Mouse (Mus musculus): ENCODE results near the gene Cmtm5. TPM values are rescaled to one million over a fixed set of nuclear protein-coding genes. Genes with fewer than 3 reads are reported as not detected.

Gene Cmtm5
- total RNA-seq (2018; cell fraction: chromatin; rRNA removed) = not detected
- not detected for total RNA-seq (2018; cell fraction: cytosol; rRNA removed)
- total RNA-seq (2018; cell fraction: nucleus; rRNA removed) = not detected
- not detected in 3 replicates for polyA plus RNA-seq (2018)

DNA sequence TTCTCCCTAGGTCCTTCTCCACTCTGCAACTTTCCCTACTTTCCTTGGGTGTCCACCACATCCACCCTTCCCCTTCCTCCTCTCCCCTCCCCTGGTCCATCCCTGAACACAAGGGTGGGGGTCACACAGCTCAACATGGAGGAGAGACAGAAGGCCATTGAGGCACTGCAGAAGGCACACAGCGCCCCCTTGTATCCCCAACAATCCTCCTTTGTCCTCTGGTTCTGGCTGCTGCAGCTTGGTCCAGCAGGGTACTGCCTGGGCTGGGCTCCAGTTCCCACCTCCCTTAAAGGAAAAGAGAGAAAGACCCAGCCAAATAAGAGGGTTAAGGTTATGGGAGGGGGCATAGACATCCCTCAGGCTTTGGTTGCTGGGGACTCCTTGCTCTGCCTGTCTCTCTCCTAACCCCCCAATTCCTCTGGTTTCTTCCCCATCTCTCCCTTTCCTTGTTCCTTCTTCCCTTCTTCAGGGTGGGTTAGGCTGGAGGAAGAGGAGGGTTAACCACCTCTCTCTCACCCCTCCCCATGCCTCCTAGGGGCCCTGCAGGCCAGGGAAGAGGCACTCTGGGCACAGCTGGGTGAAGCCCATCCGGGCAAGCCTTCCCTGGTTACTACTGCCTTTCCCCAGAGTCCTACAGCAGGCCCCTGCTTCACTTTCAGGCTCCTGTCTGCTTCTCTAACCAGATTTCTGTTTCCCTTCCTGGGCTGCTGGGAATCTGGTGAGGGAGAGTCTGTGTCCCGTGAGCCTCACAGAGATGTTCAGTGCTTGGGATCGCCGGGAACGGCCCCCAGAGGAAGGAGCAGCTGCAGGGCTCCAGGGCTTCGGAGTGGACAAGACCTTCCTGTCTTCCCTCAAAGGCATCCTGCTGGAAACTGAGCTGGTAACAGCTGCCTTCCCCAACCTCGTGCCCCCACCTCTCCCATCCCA is at the start of gene Cmtm5:
Gene Cmtm5 (plus strand): TSS at position 358 of the 927 bp plus-strand sequence.
- Histone ChIP-seq H3K4me3 (ENCODE audit: inconsistent target) (no peak within 1 kb of the TSS), H3K27ac (no peak within 1 kb of the TSS), H3K36me3 (ENCODE audit: inconsistent target) (no peaks in the 10 kb centered on the region), H3K79me2 (ENCODE audit: inconsistent target) (no peaks in the 10 kb centered on the region)
- WGBS (ENCODE audit: missing documents) = 45% methylated on average over 8 of the region's 8 CpGs

DNA sequence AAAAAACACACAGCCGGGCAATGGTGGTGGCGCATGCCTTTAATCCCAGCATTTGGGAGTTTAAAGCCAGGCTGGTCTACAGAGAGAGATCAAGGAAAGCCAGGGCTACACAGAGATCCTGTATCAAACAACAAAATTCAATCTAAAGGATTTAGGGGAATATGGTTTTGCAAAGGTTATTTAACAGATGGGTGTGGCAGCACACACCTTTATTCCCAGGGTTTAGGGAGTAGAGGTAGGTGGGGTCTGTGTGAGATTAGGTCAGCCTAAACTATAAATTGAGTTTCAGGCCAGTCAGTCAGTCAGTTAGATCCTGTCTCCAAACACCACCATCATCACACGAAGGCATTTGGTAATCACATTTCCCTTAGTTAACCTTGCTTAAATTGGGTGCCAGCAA is 43.9 kb upstream of the Cmtm5 start, which contains the start of gene Pabpn1:
Gene Pabpn1 (plus strand): TSS at position 301 of the 400 bp plus-strand sequence.
- Histone ChIP-seq H3K4me3 (ENCODE audit: inconsistent target) (peak within 1 kb of the TSS; percentile 64), H3K36me3 (ENCODE audit: inconsistent target) (peaks cover 11% of the 10 kb centered on the region), H3K79me2 (ENCODE audit: inconsistent target) (peaks cover 25% of the 10 kb centered on the region), H3K27ac (peak within 1 kb of the TSS; percentile 55)
- WGBS (ENCODE audit: missing documents) = 97% methylated on average over 3 of the region's 3 CpGs

DNA sequence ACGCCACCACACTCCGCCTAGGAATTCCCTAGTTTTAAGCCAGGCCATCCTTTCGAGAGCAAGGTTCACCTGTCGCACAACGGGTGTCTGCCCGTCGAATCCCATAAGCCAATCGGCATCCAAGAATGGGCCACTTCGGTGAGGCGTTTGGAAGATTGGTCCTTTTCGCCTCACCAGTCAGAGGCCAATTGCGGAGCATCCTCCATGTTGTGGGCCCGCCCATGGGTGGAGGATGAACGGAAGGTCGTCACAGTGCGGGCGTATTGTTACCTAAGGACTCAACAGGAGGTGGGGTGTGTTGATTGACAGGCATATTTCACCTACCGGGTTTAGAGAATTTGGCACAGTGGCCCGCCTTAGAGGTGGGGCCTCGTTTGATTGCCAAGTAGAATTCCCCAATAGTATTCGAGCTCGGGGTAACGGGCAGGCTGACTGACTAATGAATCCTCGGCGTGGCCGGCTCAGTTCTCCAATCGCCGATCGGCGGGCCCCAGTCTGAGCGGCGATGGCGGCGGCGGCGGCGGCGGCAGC is 42.3 kb upstream of the Cmtm5 start:
- 2% methylated on average over 38 of the region's 38 CpGs for whole genome bisulfite sequencing (ENCODE audit: missing documents)
- Histone ChIP-seq H3K4me3 (ENCODE audit: inconsistent target) (peak overlapping the region; percentile 64), H3K27ac (peak overlapping the region; percentile 55), H3K79me2 (ENCODE audit: inconsistent target) (peaks cover 25% of the 10 kb centered on the region), H3K36me3 (ENCODE audit: inconsistent target) (peaks cover 26% of the 10 kb centered on the region)

DNA sequence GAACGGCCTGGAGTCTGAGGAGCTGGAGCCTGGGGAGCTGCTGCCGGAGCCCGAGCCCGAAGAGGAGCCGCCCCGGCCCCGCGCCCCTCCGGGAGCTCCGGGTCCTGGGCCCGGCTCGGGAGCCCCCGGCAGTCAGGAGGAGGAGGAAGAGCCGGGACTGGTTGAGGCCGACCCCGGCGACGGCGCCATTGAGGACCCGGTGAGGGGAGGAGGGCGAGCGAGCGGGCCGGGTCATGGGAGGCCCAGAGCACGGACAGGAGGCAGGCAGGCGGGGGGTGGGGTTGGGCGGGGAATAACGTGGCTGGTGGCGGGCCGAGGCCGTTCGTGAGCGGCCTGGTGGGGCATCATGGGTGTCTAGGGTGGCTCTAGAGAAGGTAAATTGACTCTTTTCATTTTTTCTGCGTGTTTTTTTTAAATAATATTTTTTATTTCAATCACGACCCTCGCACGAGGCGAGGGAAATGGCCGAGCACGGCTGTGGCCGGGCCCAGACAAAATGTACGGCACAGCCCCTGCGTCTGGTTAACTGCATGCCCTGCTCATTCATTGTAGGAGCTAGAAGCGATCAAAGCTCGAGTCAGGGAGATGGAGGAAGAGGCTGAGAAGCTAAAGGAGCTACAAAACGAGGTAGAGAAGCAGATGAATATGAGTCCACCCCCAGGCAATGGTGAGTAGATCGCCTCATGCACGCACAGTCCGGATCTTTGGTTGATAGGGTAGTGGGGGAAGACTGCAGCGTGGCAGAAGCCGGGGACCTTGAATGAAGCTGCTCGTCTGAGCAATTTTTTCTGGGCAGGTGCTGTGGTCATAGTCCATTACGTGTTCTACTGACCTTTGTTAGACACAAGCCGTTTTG is 41.5 kb upstream of the Cmtm5 start:
- Histone ChIP-seq H3K79me2 (ENCODE audit: inconsistent target) (peaks cover 25% of the 10 kb centered on the region), H3K4me3 (ENCODE audit: inconsistent target) (peak overlapping the region; percentile 77), H3K36me3 (ENCODE audit: inconsistent target) (peaks cover 26% of the 10 kb centered on the region), H3K27ac (peak overlapping the region; percentile 14)
- under 1% methylated on average over 52 of the region's 54 CpGs for WGBS (ENCODE audit: missing documents)

DNA sequence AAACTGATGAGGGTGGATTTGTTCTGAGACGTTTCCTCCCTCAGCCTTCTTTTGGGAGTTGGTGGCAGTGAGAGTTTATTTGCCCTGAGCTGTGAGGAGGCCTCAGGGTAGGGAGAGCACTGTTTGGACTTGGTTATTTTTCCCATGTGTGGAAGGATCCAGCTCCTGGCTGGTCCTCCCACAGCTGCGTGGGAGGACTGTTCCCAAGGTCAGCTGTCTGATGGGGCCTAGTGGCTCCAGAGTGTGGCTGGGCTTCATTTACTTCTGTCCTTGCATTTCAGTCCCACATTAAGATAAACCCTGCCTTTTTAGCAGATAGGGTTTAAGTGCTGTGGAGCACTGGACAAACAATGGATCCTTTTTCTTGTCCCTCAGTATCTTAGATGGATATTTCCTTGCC is 38.6 kb upstream of the Cmtm5 start:
- WGBS (ENCODE audit: missing documents) = 94% methylated on average over 2 of the region's 2 CpGs
- Histone ChIP-seq H3K27ac (no peak overlapping the region), H3K36me3 (ENCODE audit: inconsistent target) (peaks cover 26% of the 10 kb centered on the region), H3K4me3 (ENCODE audit: inconsistent target) (no peak overlapping the region), H3K79me2 (ENCODE audit: inconsistent target) (peaks cover 25% of the 10 kb centered on the region)

DNA sequence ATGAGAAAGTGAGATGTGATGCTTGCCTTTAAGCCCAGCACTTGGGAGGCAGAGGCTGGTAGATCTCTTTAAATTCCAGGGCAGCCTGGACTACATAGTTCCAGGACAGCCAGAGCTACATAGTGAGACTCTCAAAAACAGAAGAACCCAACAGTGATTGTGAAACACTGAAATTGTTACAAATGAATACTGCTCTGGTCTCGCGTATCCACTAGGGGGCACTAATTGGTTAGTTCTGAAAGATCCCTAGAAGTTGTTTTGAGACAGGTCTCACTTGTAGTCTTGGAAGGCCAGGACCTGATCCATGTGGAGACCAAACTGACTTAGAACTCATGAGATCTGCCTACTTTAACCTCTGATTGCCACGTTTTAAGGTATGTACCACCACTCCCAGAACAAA is 35.7 kb upstream of the Cmtm5 start:
- H3K4me3 ChIP-seq (ENCODE audit: inconsistent target) = no peak overlapping the region
- peaks cover 26% of the 10 kb centered on the region for H3K36me3 ChIP-seq (ENCODE audit: inconsistent target)
- H3K27ac ChIP-seq = no peak overlapping the region
- peaks cover 15% of the 10 kb centered on the region for H3K79me2 ChIP-seq (ENCODE audit: inconsistent target)
- WGBS (ENCODE audit: missing documents) = 0% methylated on average over 3 of the region's 3 CpGs

DNA sequence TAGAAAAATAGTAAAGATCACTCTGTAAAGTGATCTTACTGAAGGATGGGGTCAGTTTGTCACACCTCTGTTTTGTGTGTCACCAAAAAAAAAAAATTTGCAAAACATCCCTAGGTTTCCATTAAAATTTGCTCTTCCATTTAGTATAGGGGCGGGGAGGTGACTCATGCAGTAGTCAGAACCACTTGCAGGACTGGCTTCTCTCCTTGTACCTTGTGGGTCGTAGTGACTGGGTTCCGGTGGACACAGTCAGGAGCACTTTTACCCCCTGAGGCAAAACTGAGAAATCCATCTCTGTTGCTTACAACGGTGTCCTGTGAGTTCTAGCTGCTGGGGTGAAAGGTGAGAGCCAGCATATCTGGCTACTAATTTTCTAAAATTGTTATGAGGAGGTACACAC is 32.4 kb upstream of the Cmtm5 start:
- Histone ChIP-seq H3K36me3 (ENCODE audit: inconsistent target) (peaks cover 1% of the 10 kb centered on the region; the same call in 1 of the 2 replicates), H3K4me3 (ENCODE audit: inconsistent target) (no peak overlapping the region), H3K79me2 (ENCODE audit: inconsistent target) (no peaks in the 10 kb centered on the region), H3K27ac (no peak overlapping the region)
- 98% methylated on average over 4 of the region's 4 CpGs for WGBS (ENCODE audit: missing documents)

DNA sequence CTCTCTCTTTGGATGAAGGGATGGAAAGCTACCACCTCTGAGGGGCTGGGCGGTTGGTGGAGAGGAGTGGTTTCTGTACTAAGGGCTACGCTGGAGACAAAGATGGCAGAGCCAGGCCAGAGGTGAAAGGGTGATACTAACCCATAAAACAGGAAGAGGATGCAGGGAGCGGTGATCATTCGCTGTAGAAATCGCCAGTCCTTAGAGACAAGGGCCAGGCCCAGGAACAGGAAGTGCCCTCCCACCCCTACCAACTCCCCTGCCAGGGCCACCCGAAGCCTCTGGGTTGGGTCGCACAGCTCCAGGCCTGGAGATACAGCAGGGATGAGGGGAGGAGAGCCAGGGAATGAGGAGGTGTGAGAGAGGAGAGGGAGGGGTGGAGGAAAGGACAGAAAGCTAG is 27.4 kb upstream of the Cmtm5 start:
- Histone ChIP-seq H3K36me3 (ENCODE audit: inconsistent target) (no peaks in the 10 kb centered on the region), H3K27ac (no peak overlapping the region), H3K79me2 (ENCODE audit: inconsistent target) (no peaks in the 10 kb centered on the region), H3K4me3 (ENCODE audit: inconsistent target) (no peak overlapping the region)
- 77% methylated on average over 6 of the region's 7 CpGs for WGBS (ENCODE audit: missing documents)

DNA sequence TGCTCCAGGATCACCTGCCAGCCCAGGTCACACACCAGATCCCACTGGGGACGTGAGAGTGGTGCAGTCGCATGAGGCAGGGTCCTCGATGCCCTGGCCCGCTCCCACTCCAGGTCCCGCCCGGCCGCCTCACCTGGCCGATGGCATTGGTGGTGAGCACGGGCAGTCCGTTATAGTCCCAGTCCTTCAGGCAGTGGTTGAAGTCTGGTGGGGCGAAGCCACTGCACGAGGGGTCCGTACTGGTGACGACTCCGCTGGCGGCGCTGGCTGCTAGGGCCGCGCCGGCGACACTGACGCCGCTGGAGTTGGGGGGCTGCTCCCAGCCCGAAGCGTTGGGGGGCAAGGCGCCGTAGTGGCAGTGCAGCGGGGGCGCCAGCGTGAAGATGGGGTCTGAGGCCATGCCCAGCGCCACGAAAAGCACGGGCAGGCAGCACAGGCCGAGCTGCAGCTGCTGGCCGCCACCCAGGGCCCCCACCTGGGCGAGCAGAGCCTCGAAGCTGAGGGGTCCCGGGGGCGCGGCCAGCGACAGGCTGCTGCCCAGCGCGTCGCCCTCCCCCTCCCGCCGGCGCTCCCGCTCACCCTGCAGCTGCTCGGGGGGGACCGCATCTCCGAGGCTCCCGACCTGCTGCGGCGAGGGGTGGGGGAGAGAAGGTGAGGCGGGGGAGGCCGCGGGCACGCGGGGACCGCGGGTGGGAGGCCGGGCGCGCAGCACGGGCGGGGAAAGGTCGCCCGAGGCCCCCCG is 23.8 kb upstream of the Cmtm5 start:
- WGBS (ENCODE audit: missing documents) = 13% methylated on average over 55 of the region's 69 CpGs
- Histone ChIP-seq H3K79me2 (ENCODE audit: inconsistent target) (no peaks in the 10 kb centered on the region), H3K4me3 (ENCODE audit: inconsistent target) (no peak overlapping the region), H3K27ac (no peak overlapping the region), H3K36me3 (ENCODE audit: inconsistent target) (no peaks in the 10 kb centered on the region)

DNA sequence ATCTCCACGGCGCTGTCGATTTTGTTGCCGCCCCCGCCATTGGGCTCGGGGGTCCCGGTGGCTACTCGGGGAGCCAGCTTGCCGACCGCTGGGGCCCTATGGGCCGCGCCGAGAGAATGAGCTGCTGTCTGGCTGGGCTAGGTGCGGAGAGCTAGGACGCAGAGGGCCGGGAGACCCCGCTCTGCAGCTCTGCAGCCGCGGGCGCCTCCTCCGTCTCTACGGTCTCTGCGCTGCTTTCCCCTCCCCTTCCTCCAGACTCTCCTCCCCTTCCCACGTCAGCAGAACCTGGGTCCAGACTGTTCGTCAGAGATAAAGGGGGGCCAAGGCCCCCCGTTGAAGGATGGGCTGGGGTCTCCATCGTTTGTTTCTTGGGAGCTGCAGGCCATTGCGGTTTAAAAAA is 23.2 kb upstream of the Cmtm5 start, which contains the start of gene Slc22a17:
Gene Slc22a17 (minus strand): TSS at position 247 of the 400 bp plus-strand sequence.
- H3K4me3 ChIP-seq (ENCODE audit: inconsistent target) = peak within 1 kb of the TSS; percentile 1; the same call in 1 of the 2 replicates
- no peak within 1 kb of the TSS for H3K27ac ChIP-seq
- H3K36me3 ChIP-seq (ENCODE audit: inconsistent target) = no peaks in the 10 kb centered on the region
- WGBS (ENCODE audit: missing documents) = under 1% methylated on average over 28 of the region's 28 CpGs
- no peaks in the 10 kb centered on the region for H3K79me2 ChIP-seq (ENCODE audit: inconsistent target)

DNA sequence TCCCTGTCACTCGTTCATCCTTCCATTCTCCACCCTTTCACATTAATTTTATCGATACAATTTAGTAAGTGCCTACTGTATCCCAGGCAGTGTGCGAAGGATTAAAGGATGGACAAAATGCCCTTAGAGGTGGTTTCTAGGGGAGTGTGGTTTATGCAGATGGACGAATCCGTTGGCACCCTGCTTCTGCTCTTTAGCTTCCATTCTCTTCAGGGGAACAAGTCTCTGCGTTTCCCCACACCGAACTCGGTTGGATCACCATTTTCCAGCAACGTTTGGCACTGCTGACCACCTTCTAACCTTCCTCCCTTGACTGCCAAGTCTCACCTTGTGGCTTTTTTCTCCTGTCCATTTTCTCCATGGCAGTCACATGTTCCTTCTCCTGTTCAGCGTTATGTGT is 22.7 kb upstream of the Cmtm5 start:
- Histone ChIP-seq H3K79me2 (ENCODE audit: inconsistent target) (no peaks in the 10 kb centered on the region), H3K4me3 (ENCODE audit: inconsistent target) (peak overlapping the region; percentile 1; the same call in 1 of the 2 replicates), H3K36me3 (ENCODE audit: inconsistent target) (no peaks in the 10 kb centered on the region), H3K27ac (no peak overlapping the region)
- 27% methylated on average over 10 of the region's 10 CpGs for WGBS (ENCODE audit: missing documents)

DNA sequence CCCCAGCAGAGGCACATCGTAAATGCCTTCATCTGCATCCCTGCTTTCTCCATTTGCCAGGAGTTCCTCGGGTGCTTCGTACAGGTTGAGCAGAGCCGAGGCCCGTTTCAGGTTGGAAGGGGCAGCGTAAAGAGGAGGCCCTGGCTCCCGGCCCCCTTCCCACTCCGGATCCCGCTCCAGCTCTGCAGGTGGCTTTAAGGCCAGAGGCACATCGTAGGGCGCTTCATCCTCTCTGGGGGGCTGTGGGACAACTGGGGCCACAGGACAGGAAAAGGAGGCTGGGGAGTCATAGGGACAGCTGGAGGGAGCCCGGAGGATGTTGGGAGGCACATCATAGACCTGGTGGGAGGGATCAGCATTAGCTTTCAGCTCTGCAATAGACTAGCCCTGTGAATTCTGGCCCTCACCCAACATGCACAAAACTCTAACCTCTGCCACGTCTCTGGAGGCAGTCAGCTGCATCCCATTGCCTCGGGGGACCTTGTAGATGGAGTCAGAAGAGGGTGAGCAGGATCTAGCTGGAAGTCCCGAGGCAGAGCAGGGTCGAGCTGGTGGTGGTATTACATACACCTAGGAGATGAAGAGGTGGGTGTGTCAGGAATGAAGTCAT is 15.9 kb upstream of the Cmtm5 start:
- no peak overlapping the region for H3K27ac ChIP-seq
- no peaks in the 10 kb centered on the region for H3K36me3 ChIP-seq (ENCODE audit: inconsistent target)
- 95% methylated on average over 15 of the region's 16 CpGs for WGBS (ENCODE audit: missing documents)
- no peak overlapping the region for H3K4me3 ChIP-seq (ENCODE audit: inconsistent target)
- no peaks in the 10 kb centered on the region for H3K79me2 ChIP-seq (ENCODE audit: inconsistent target)

DNA sequence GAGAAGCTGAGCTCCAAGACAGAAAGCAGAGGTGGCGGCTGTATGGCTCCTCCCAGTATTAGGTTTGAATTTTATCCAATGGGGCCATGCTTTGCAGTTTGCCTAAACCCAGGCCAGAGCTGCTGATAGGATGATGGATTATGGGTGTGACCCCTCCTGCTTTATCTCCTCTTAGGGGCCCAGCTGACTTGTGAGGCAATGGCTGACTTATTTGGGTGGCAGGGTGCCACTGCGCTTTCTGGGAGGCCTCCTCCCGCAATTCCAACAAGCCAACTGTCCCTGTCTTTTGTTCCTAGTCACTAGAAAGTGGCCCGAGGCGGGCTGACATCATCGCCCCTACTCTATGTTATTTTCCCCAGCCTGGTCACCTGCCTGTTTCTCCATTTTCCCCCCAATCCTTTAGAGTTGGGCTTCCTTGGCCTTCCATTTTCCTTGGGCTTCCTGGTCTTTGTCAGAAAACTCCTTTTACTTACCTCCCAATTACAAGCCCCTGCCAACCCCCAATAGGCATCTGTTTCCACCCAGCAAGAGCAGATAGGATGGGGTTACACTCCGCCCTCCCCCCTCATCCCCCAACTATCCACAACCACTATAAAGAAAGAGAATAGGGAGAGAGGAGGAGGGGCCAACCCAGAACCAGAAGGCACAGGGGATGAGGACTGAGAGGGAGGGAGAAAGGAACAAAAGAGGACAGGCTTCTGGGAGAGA is 11.3 kb upstream of the Cmtm5 start:
- no peak overlapping the region for H3K4me3 ChIP-seq (ENCODE audit: inconsistent target)

More for the DNA sequence above, 11.3 kb upstream of the Cmtm5 start:
- Histone ChIP-seq H3K36me3 (ENCODE audit: inconsistent target) (no peaks in the 10 kb centered on the region), H3K79me2 (ENCODE audit: inconsistent target) (no peaks in the 10 kb centered on the region), H3K27ac (no peak overlapping the region)
- WGBS (ENCODE audit: missing documents) = 92% methylated on average over 5 of the region's 7 CpGs

All from macrophage (primary cell).